14 mouse cellular contexts compared by ENCODE assay signal in genomic region chr14:75056861-75057431, GRCm38 (mm10). TPM values are rescaled to one million over a fixed set of nuclear protein-coding genes. Genes with fewer than 3 reads are reported as not detected.
DNase-seq lines count a peak whose midpoint lies in the region; ATAC-seq lines count a peak whose summit lies in the region.
"Had no signal": no experiment of that assay in that cellular context is flagged by ENCODE, and none has a peak within 500 bp of the region (broad histone marks: within the 10 kb centered on the region; RNA-seq: fewer than 3 reads in every experiment).

No protein-coding gene starts in this region.

- ATAC-seq in liver, embryonic 12.5 days: no peak
- ATAC-seq in neutrophil, adult 5-6 weeks (ENCODE audit: extremely low read depth, insufficient number of reproducible peaks, low FRiP score, poor library complexity, severe bottlenecking): peak; percentile 68
- no peak for ATAC-seq in intestine, embryonic 16.5 days
- ATAC-seq: midbrain, embryonic 13.5 days had no signal

- H3K4me1 ChIP-seq in liver, embryonic 12.5 days: peaks cover 32% of the 10 kb centered on the region
- H3K4me1 ChIP-seq in intestine, embryonic 16.5 days (ENCODE audit: control insufficient read depth, insufficient read depth, low read length): peaks cover 10% of the 10 kb centered on the region; the same call in 1 of the 2 replicates
- H3K4me1 ChIP-seq: limb, embryonic 15.5 days; midbrain, embryonic 13.5 days had no signal

- peak; percentile 58 to 67 for DNase-seq in B cell, adult 2 months
- peak; percentile 27 for DNase-seq in T-cell, adult 2 months (ENCODE audit: low spot score)
- DNase-seq in MN1 (ENCODE audit: low spot score): no peak
- DNase-seq in yolk sac, embryonic 10.5 days (ENCODE audit: low spot score): no peak
- no peak for DNase-seq in left cerebral cortex, adult 11 months (ENCODE audit: low spot score)
- DNase-seq: adrenal gland, postnatal 36 days; cerebellum, postnatal 36 days; gastrocnemius, postnatal 25 days had no signal

- peak overlapping the region; percentile 11; the same call in 1 of the 2 replicates for H3K27ac ChIP-seq in liver, embryonic 12.5 days
- no peak overlapping the region for H3K27ac ChIP-seq in intestine, embryonic 16.5 days (ENCODE audit: low read length)
- H3K27ac ChIP-seq: limb, embryonic 15.5 days; midbrain, embryonic 13.5 days had no signal

- H3K36me3 ChIP-seq in liver, embryonic 12.5 days: no peaks in the 10 kb centered on the region
- H3K36me3 ChIP-seq in intestine, embryonic 16.5 days (ENCODE audit: control insufficient read depth, insufficient read depth, low read length): no peaks in the 10 kb centered on the region
- H3K36me3 ChIP-seq: G1E; limb, embryonic 15.5 days; midbrain, embryonic 13.5 days had no signal

- no peaks in the 10 kb centered on the region for H3K27me3 ChIP-seq in liver, embryonic 12.5 days (replicated peaks)
- H3K27me3 ChIP-seq in intestine, embryonic 16.5 days (replicated peaks; ENCODE audit: control insufficient read depth, insufficient read depth, low read length): no peaks in the 10 kb centered on the region
- H3K27me3 ChIP-seq: limb, embryonic 15.5 days; midbrain, embryonic 13.5 days had no signal

- H3K9ac ChIP-seq in liver, embryonic 12.5 days: no peak overlapping the region
- no peak overlapping the region for H3K9ac ChIP-seq in intestine, embryonic 16.5 days (ENCODE audit: low read depth, low read length)
- H3K9ac ChIP-seq: limb, embryonic 15.5 days; midbrain, embryonic 13.5 days had no signal

- no peaks in the 10 kb centered on the region for H3K9me3 ChIP-seq in liver, embryonic 12.5 days (replicated peaks)
- no peaks in the 10 kb centered on the region for H3K9me3 ChIP-seq in intestine, embryonic 16.5 days (ENCODE audit: control insufficient read depth, low read length)
- H3K9me3 ChIP-seq: G1E; limb, embryonic 15.5 days; midbrain, embryonic 13.5 days had no signal

- 0 out of 2 replicates have a peak overlapping the region, but pooled peaks have one; percentile 13 for H3K4me2 ChIP-seq in liver, embryonic 12.5 days
- no peak overlapping the region for H3K4me2 ChIP-seq in intestine, embryonic 16.5 days (ENCODE audit: low read depth, low read length)
- H3K4me2 ChIP-seq: limb, embryonic 15.5 days; midbrain, embryonic 13.5 days had no signal

- 29% methylated on average over 9 of the region's 9 CpGs for WGBS in liver, embryonic 12.5 days (ENCODE audit: insufficient replicate concordance)
- 65% methylated on average over 9 of the region's 9 CpGs for WGBS in intestine, embryonic 16.5 days

- no peak overlapping the region for H3K4me3 ChIP-seq in liver, embryonic 12.5 days
- H3K4me3 ChIP-seq in intestine, embryonic 16.5 days (ENCODE audit: low read length): no peak overlapping the region
- H3K4me3 ChIP-seq: limb, embryonic 15.5 days; midbrain, embryonic 13.5 days had no signal

RNA-seq across cellular contexts. Expression of gene Rubcnl, which starts 41.1 kb away (rescaled TPM):
- 0.19 and 0.22 TPM in 2 replicates for polyA plus RNA-seq in liver, embryonic 12.5 days (2016; fragmentation: Nextera tagmentation; extraction: Ambion mirVana)
- total RNA-seq in neutrophil, adult 5-6 weeks (2017): 80.9 and 83.6 TPM in 2 replicates
- polyA plus RNA-seq in intestine, embryonic 16.5 days (2015; fragmentation: Nextera tagmentation; extraction: Ambion mirVana): 0.45 and 0.58 TPM in 2 replicates
- polyA plus RNA-seq: G1E had no signal

Comparison
In these comparisons a context has a peak if more than half of its experiments do, and no peak if none do; other contexts are left out.
1. DNase-seq: peak in B cell, adult 2 months (2 of 2) and T-cell, adult 2 months (single experiment); none in MN1 (single experiment), yolk sac, embryonic 10.5 days (single experiment) and left cerebral cortex, adult 11 months (single experiment).